Comparison of ENCODE assay signal across 10 mouse cellular contexts in genomic region chr19:47325881-47326280, GRCm38 (mm10).
A peak's percentile ranks its signal among the peaks of the same experiment; 100 is the strongest.
DNase-seq lines count a peak whose midpoint lies in the region; ATAC-seq and TF ChIP-seq lines count a peak whose summit lies in the region.
"Had no signal": no experiment of that assay in that cellular context is flagged by ENCODE, and none has a peak within 500 bp of the region (broad histone marks: within the 10 kb centered on the region; RNA-seq: fewer than 3 reads in every experiment).

No protein-coding gene starts in this region.

- no peak for ATAC-seq in limb, embryonic 14.5 days (ENCODE audit: low FRiP score, low read depth)
- ATAC-seq in forebrain, embryonic 16.5 days = no peak

- 56% methylated on average over 5 of the region's 5 CpGs for WGBS in limb, embryonic 14.5 days
- WGBS in forebrain, embryonic 16.5 days = 23% methylated on average over 5 of the region's 5 CpGs

- H3K27me3 ChIP-seq in limb, embryonic 14.5 days (ENCODE audit: control insufficient read depth, insufficient read depth, low read length) = no peaks in the 10 kb centered on the region
- no peaks in the 10 kb centered on the region for H3K27me3 ChIP-seq in forebrain, embryonic 16.5 days (replicated peaks; ENCODE audit: control insufficient read depth, insufficient read depth, low read length)

- H3K4me2 ChIP-seq in limb, embryonic 14.5 days (replicated peaks; ENCODE audit: low read depth, low read length, severe bottlenecking) = no peak overlapping the region
- no peak overlapping the region for H3K4me2 ChIP-seq in forebrain, embryonic 16.5 days (ENCODE audit: low read length)

- H3K9me3 ChIP-seq in limb, embryonic 14.5 days (ENCODE audit: control insufficient read depth, low read length) = no peaks in the 10 kb centered on the region
- H3K9me3 ChIP-seq in forebrain, embryonic 16.5 days (ENCODE audit: control insufficient read depth, low read length) = no peaks in the 10 kb centered on the region
- H3K9me3 ChIP-seq: G1E had no signal

- DNase-seq in cerebellum, adult 18-20 months = peak; percentile 61 to 68
- DNase-seq in cerebellum, adult 8-10 months = no peak
- peak; percentile 45 to 63 for DNase-seq in left cerebral cortex, adult 18-20 months (ENCODE audit: low spot score in 2 of 2)
- DNase-seq in left cerebral cortex, postnatal 10 days (ENCODE audit: extremely low spot score in 1 of 2, low spot score in 2 of 2) = no peak
- peak; percentile 71 for DNase-seq in embryo, embryonic 11 days
- peak; percentile 71 for DNase-seq in limb, embryonic 14.5 days (ENCODE audit: low spot score)
- peak; percentile 72 for DNase-seq in thymus, postnatal 4 days

- H3K27ac ChIP-seq in limb, embryonic 14.5 days (replicated peaks; ENCODE audit: low read depth, low read length) = no peak overlapping the region
- no peak overlapping the region for H3K27ac ChIP-seq in forebrain, embryonic 16.5 days (ENCODE audit: low read length)

- no peak for TF ChIP-seq POLR2A in limb, embryonic 14.5 days (IDR thresholded peaks at IDR 0.05; ENCODE audit: borderline replicate concordance, extremely low read depth, insufficient read depth, insufficient read length)

- H3K4me1 ChIP-seq in limb, embryonic 14.5 days (ENCODE audit: control insufficient read depth, insufficient read depth, low read length) = peaks cover 57% of the 10 kb centered on the region
- peaks cover 12% of the 10 kb centered on the region for H3K4me1 ChIP-seq in forebrain, embryonic 16.5 days (replicated peaks; ENCODE audit: control insufficient read depth, insufficient read depth, low read length)

- intact Hi-C loops in left cerebral cortex, postnatal 10 days (cut with DNase I) = no loop called here

- H3K36me3 ChIP-seq in limb, embryonic 14.5 days (ENCODE audit: control insufficient read depth, insufficient read depth, low read length) = 0 out of 2 replicates have a peak, but pooled peaks cover 3% of the 10 kb centered on the region
- H3K36me3 ChIP-seq in forebrain, embryonic 16.5 days (ENCODE audit: control insufficient read depth, insufficient read depth) = no peaks in the 10 kb centered on the region
- H3K36me3 ChIP-seq: G1E had no signal

- H3K9ac ChIP-seq in limb, embryonic 14.5 days (ENCODE audit: low read depth, low read length, severe bottlenecking) = no peak overlapping the region
- no peak overlapping the region for H3K9ac ChIP-seq in forebrain, embryonic 16.5 days (replicated peaks; ENCODE audit: low read depth, low read length)

- H3K4me3 ChIP-seq in limb, embryonic 14.5 days (replicated peaks; ENCODE audit: low read length) = no peak overlapping the region
- H3K4me3 ChIP-seq in forebrain, embryonic 16.5 days (replicated peaks; ENCODE audit: low read length) = no peak overlapping the region
- H3K4me3 ChIP-seq: myocyte had no signal

Comparison
In these comparisons a context has a peak if more than half of its experiments do, and no peak if none do; other contexts are left out.
1. DNase-seq: peak in cerebellum, adult 18-20 months (2 of 2), left cerebral cortex, adult 18-20 months (2 of 2), embryo, embryonic 11 days (single experiment), limb, embryonic 14.5 days (single experiment) and thymus, postnatal 4 days (single experiment); none in cerebellum, adult 8-10 months (single experiment) and left cerebral cortex, postnatal 10 days (0 of 2).